ENCODE assay signal across 10 mouse cellular contexts in genomic region chr7:48995171-48995570, GRCm38 (mm10).
DNase-seq lines count a peak whose midpoint lies in the region; ATAC-seq lines count a peak whose summit lies in the region.
"Had no signal": no experiment of that assay in that cellular context is flagged by ENCODE, and none has a peak within 500 bp of the region (broad histone marks: within the 10 kb centered on the region; RNA-seq: fewer than 3 reads in every experiment).

No protein-coding gene starts in this region.

- WGBS in heart, embryonic 10.5 days = 22% methylated on average over 13 of the region's 13 CpGs
- WGBS in forebrain, embryonic 13.5 days = 3% methylated on average over 13 of the region's 13 CpGs
- WGBS in intestine, embryonic 16.5 days = 34% methylated on average over 13 of the region's 13 CpGs

- no peaks in the 10 kb centered on the region; the same call in 1 of the 2 replicates for H3K27me3 ChIP-seq in heart, embryonic 10.5 days (ENCODE audit: insufficient read depth, poor library complexity, severe bottlenecking)
- H3K27me3 ChIP-seq in forebrain, embryonic 13.5 days = peaks cover 16% of the 10 kb centered on the region; the same call in 1 of the 2 replicates
- no peaks in the 10 kb centered on the region for H3K27me3 ChIP-seq in intestine, embryonic 16.5 days (replicated peaks; ENCODE audit: control insufficient read depth, insufficient read depth, low read length)
- H3K27me3 ChIP-seq: Patski had no signal

- ATAC-seq in forebrain, embryonic 13.5 days = peak; percentile 75; the same call in 1 of the 2 replicates
- ATAC-seq in intestine, embryonic 16.5 days = no peak
- ATAC-seq: Patski had no signal

- H3K36me3 ChIP-seq in heart, embryonic 10.5 days = no peaks in the 10 kb centered on the region
- no peaks in the 10 kb centered on the region for H3K36me3 ChIP-seq in forebrain, embryonic 13.5 days (ENCODE audit: poor library complexity, severe bottlenecking)
- H3K36me3 ChIP-seq in intestine, embryonic 16.5 days (ENCODE audit: control insufficient read depth, insufficient read depth, low read length) = no peaks in the 10 kb centered on the region

- no peaks in the 10 kb centered on the region for H3K9me3 ChIP-seq in heart, embryonic 10.5 days
- H3K9me3 ChIP-seq in forebrain, embryonic 13.5 days (replicated peaks) = 0 out of 2 replicates have a peak, but pooled peaks cover 5% of the 10 kb centered on the region
- H3K9me3 ChIP-seq in intestine, embryonic 16.5 days (ENCODE audit: control insufficient read depth, low read length) = no peaks in the 10 kb centered on the region

- H3K4me3 ChIP-seq in heart, embryonic 10.5 days = peak overlapping the region; percentile 22; the same call in 1 of the 2 replicates
- no peak overlapping the region for H3K4me3 ChIP-seq in forebrain, embryonic 13.5 days
- no peak overlapping the region for H3K4me3 ChIP-seq in intestine, embryonic 16.5 days (ENCODE audit: low read length)

- DNase-seq in heart, embryonic 10.5 days (ENCODE audit: low spot score) = no peak
- no peak for DNase-seq in heart, adult 9 months (ENCODE audit: low spot score in 2 of 2)
- peak; percentile 86 for DNase-seq in mesoderm, embryonic 11.5 days (ENCODE audit: low read depth, low spot score)
- DNase-seq in retina, embryonic 14.5 days (ENCODE audit: low spot score) = peak; percentile 21
- DNase-seq in left cerebral cortex, adult 18-20 months (ENCODE audit: low spot score in 2 of 2) = no peak
- no peak for DNase-seq in cerebellum, adult 9-10 months
- DNase-seq: lung, adult 2 months had no signal

- peaks cover 41% of the 10 kb centered on the region for H3K4me1 ChIP-seq in heart, embryonic 10.5 days
- H3K4me1 ChIP-seq in forebrain, embryonic 13.5 days = peaks cover 13% of the 10 kb centered on the region
- H3K4me1 ChIP-seq in intestine, embryonic 16.5 days (ENCODE audit: control insufficient read depth, insufficient read depth, low read length) = no peaks in the 10 kb centered on the region

- peak overlapping the region; percentile 22 for H3K4me2 ChIP-seq in forebrain, embryonic 13.5 days
- no peak overlapping the region for H3K4me2 ChIP-seq in intestine, embryonic 16.5 days (ENCODE audit: low read depth, low read length)

- peak overlapping the region; percentile 84 for H3K27ac ChIP-seq in heart, embryonic 10.5 days
- H3K27ac ChIP-seq in forebrain, embryonic 13.5 days = no peak overlapping the region
- H3K27ac ChIP-seq in intestine, embryonic 16.5 days (ENCODE audit: low read length) = no peak overlapping the region

- H3K9ac ChIP-seq in forebrain, embryonic 13.5 days = no peak overlapping the region
- H3K9ac ChIP-seq in intestine, embryonic 16.5 days (ENCODE audit: low read depth, low read length) = no peak overlapping the region

Comparison
In these comparisons a context has a peak if more than half of its experiments do, and no peak if none do; other contexts are left out.
1. DNase-seq: peak in mesoderm, embryonic 11.5 days (single experiment) and retina, embryonic 14.5 days (single experiment); none in heart, embryonic 10.5 days (single experiment), heart, adult 9 months (0 of 2), left cerebral cortex, adult 18-20 months (0 of 2) and cerebellum, adult 9-10 months (single experiment).